Mouse (Mus musculus): ENCODE measurements at regions not wholly inside any gene's neighbourhood (a gene's known extent, or its start where the extent isn't known, plus 50 kb on each side); places are given as distances from the start of the nearest gene placed in this dataset.

GRCm38 (mm10) chr13:102344606-102345269 is 348.6 kb upstream of the Cd180 start:
- no peak overlapping the region for H3K4me2 ChIP-seq (ENCODE audit: low read depth, low read length)
- ATAC-seq, result no peak

GRCm38 (mm10) chr13:102349493-102349892 is 343.9 kb upstream of the Cd180 start:
- Histone ChIP-seq H3K4me3 (ENCODE audit: low read depth, low read length) (no peak overlapping the region), H3K36me3 (replicated peaks; ENCODE audit: insufficient read depth, low read length) (no peaks in the 10 kb centered on the region), H3K9me3 (ENCODE audit: low read length) (no peaks in the 10 kb centered on the region), H3K9ac (replicated peaks) (no peak overlapping the region), H3K27me3 (ENCODE audit: insufficient read depth, low read length) (no peaks in the 10 kb centered on the region), H3K27ac (ENCODE audit: low read depth) (no peak overlapping the region), H3K4me1 (ENCODE audit: insufficient read depth) (no peaks in the 10 kb centered on the region), H3K4me2 (ENCODE audit: low read depth, low read length) (no peak overlapping the region)
- DNase-seq (no peak), ATAC-seq (no peak)
- TF ChIP-seq CTCF (IDR thresholded peaks at IDR 0.05; ENCODE audit: low read depth), result no peak
- no peak for TF ChIP-seq EP300 (IDR thresholded peaks at IDR 0.05; ENCODE audit: low read depth)
- WGBS (ENCODE audit: insufficient replicate concordance), result 77% methylated on average over 1 of the region's 1 CpGs

More at GRCm38 (mm10) chr13:102344606-102345269, 348.6 kb upstream of the Cd180 start:
- 63% methylated on average over 5 of the region's 5 CpGs for WGBS (ENCODE audit: insufficient replicate concordance)
- Histone ChIP-seq H3K4me1 (ENCODE audit: insufficient read depth) (no peaks in the 10 kb centered on the region), H3K9me3 (ENCODE audit: low read length) (no peaks in the 10 kb centered on the region), H3K27me3 (ENCODE audit: insufficient read depth, low read length) (no peaks in the 10 kb centered on the region), H3K27ac (ENCODE audit: low read depth) (no peak overlapping the region), H3K36me3 (replicated peaks; ENCODE audit: insufficient read depth, low read length) (no peaks in the 10 kb centered on the region), H3K4me3 (ENCODE audit: low read depth, low read length) (no peak overlapping the region), H3K9ac (replicated peaks) (no peak overlapping the region)
- no peak for TF ChIP-seq CTCF (IDR thresholded peaks at IDR 0.05; ENCODE audit: low read depth)
- no peak for TF ChIP-seq EP300 (IDR thresholded peaks at IDR 0.05; ENCODE audit: low read depth)
- DNase-seq, result no peak

- H3K4me2 ChIP-seq (ENCODE audit: low read depth, low read length), result no peak overlapping the region
- no peaks in the 10 kb centered on the region for H3K36me3 ChIP-seq (replicated peaks; ENCODE audit: insufficient read depth, low read length)
- H3K27me3 ChIP-seq (ENCODE audit: insufficient read depth, low read length), result no peaks in the 10 kb centered on the region
- TF ChIP-seq CTCF (IDR thresholded peaks at IDR 0.05; ENCODE audit: low read depth) (no peak), EP300 (IDR thresholded peaks at IDR 0.05; ENCODE audit: low read depth) (no peak)
- no peaks in the 10 kb centered on the region for H3K9me3 ChIP-seq (ENCODE audit: low read length)
- H3K4me3 ChIP-seq (ENCODE audit: low read depth, low read length), result no peak overlapping the region
- no peak overlapping the region for H3K9ac ChIP-seq (replicated peaks)
- H3K4me1 ChIP-seq (ENCODE audit: insufficient read depth), result no peaks in the 10 kb centered on the region
- ATAC-seq (no peak), DNase-seq (no peak)
- 57% methylated on average over 10 of the region's 10 CpGs for WGBS (ENCODE audit: insufficient replicate concordance)
- no peak overlapping the region for H3K27ac ChIP-seq (ENCODE audit: low read depth)
Observed at GRCm38 (mm10) chr13:102352073-102352854, 341.1 kb upstream of the Cd180 start.

- H3K27ac ChIP-seq (ENCODE audit: low read depth), result no peak overlapping the region
- H3K4me2 ChIP-seq (ENCODE audit: low read depth, low read length), result no peak overlapping the region
- no peaks in the 10 kb centered on the region for H3K9me3 ChIP-seq (ENCODE audit: low read length)
- DNase-seq (no peak), ATAC-seq (no peak)
- H3K9ac ChIP-seq (replicated peaks), result no peak overlapping the region
- 40% methylated on average over 1 of the region's 1 CpGs for WGBS (ENCODE audit: insufficient replicate concordance)
- TF ChIP-seq EP300 (IDR thresholded peaks at IDR 0.05; ENCODE audit: low read depth) (no peak), CTCF (IDR thresholded peaks at IDR 0.05; ENCODE audit: low read depth) (no peak)
- H3K27me3 ChIP-seq (ENCODE audit: insufficient read depth, low read length), result no peaks in the 10 kb centered on the region
- no peak overlapping the region for H3K4me3 ChIP-seq (ENCODE audit: low read depth, low read length)
- H3K4me1 ChIP-seq (ENCODE audit: insufficient read depth), result no peaks in the 10 kb centered on the region
- no peaks in the 10 kb centered on the region for H3K36me3 ChIP-seq (replicated peaks; ENCODE audit: insufficient read depth, low read length)
Observed at GRCm38 (mm10) chr13:102355569-102355968, 337.8 kb upstream of the Cd180 start.

- Histone ChIP-seq H3K27me3 (ENCODE audit: insufficient read depth, low read length) (no peaks in the 10 kb centered on the region), H3K4me1 (ENCODE audit: insufficient read depth) (no peaks in the 10 kb centered on the region), H3K9me3 (ENCODE audit: low read length) (no peaks in the 10 kb centered on the region), H3K9ac (replicated peaks) (no peak overlapping the region), H3K36me3 (replicated peaks; ENCODE audit: insufficient read depth, low read length) (no peaks in the 10 kb centered on the region), H3K4me3 (ENCODE audit: low read depth, low read length) (no peak overlapping the region), H3K27ac (ENCODE audit: low read depth) (no peak overlapping the region), H3K4me2 (ENCODE audit: low read depth, low read length) (no peak overlapping the region)
- ATAC-seq, result no peak
- 71% methylated on average over 4 of the region's 4 CpGs for WGBS (ENCODE audit: insufficient replicate concordance)
- DNase-seq, result no peak
- TF ChIP-seq EP300 (IDR thresholded peaks at IDR 0.05; ENCODE audit: low read depth) (no peak), CTCF (IDR thresholded peaks at IDR 0.05; ENCODE audit: low read depth) (no peak)
Observed at GRCm38 (mm10) chr13:102372451-102373082, 320.8 kb upstream of the Cd180 start.

GRCm38 (mm10) chr13:102380667-102381066 is 312.7 kb upstream of the Cd180 start:
- H3K4me1 ChIP-seq (ENCODE audit: insufficient read depth), result no peaks in the 10 kb centered on the region
- no peak overlapping the region for H3K4me2 ChIP-seq (ENCODE audit: low read depth, low read length)
- no peak for TF ChIP-seq EP300 (IDR thresholded peaks at IDR 0.05; ENCODE audit: low read depth)
- TF ChIP-seq CTCF (IDR thresholded peaks at IDR 0.05; ENCODE audit: low read depth), result no peak
- no peak overlapping the region for H3K4me3 ChIP-seq (ENCODE audit: low read depth, low read length)
- no peak for DNase-seq
- WGBS (ENCODE audit: insufficient replicate concordance), result 46% methylated on average over 2 of the region's 2 CpGs
- no peak for ATAC-seq
- no peaks in the 10 kb centered on the region for H3K9me3 ChIP-seq (ENCODE audit: low read length)
- H3K27me3 ChIP-seq (ENCODE audit: insufficient read depth, low read length), result no peaks in the 10 kb centered on the region
- H3K9ac ChIP-seq (replicated peaks), result no peak overlapping the region
- H3K27ac ChIP-seq (ENCODE audit: low read depth), result no peak overlapping the region
- H3K36me3 ChIP-seq (replicated peaks; ENCODE audit: insufficient read depth, low read length), result no peaks in the 10 kb centered on the region

All from liver, postnatal 0 days (tissue).